Mouse (Mus musculus) heart, embryonic 13.5 days (tissue): ENCODE measurements around the gene Lrrc25. TPM values are rescaled to one million over a fixed set of nuclear protein-coding genes. Genes with fewer than 3 reads are reported as not detected.

Experiments used
- ATAC-seq: fragments of 200-750 bp; cut with Nextera tagmentation; 2 replicates; pipeline ENCODE4 v1.8.0; 2017; ENCODE audit warnings: moderate TSS enrichment; ENCODE audit not compliant: insufficient number of reproducible peaks, low FRiP score, low TSS enrichment; ENCODE audit errors: extremely low read depth
- H3K27ac ChIP-seq: fragments of 300-500 bp; sonication (generic); replicated peaks from 2 replicates; pipeline ENCODE4 v1.5.1; 2015; ENCODE audit warnings: moderate library complexity, mild to moderate bottlenecking, inconsistent platforms
- H3K27me3 ChIP-seq: fragments of 300-500 bp; sonication (generic); replicated peaks from 2 replicates; pipeline ENCODE4 v1.6.1; 2015; ENCODE audit warnings: mild to moderate bottlenecking, inconsistent platforms
- H3K36me3 ChIP-seq: fragments of 300-500 bp; sonication (generic); 2 replicates; pipeline ENCODE4 v1.6.1; 2015; ENCODE audit warnings: mild to moderate bottlenecking, inconsistent platforms
- H3K4me1 ChIP-seq: fragments of 300-500 bp; sonication (generic); 2 replicates; pipeline ENCODE4 v1.6.1; 2015; ENCODE audit warnings: inconsistent platforms
- H3K4me2 ChIP-seq: fragments of 300-500 bp; sonication (generic); 2 replicates; pipeline ENCODE4 v1.6.1; 2015; ENCODE audit warnings: inconsistent platforms, mild to moderate bottlenecking, moderate library complexity
- H3K4me3 ChIP-seq: fragments of 300-500 bp; sonication (generic); 2 replicates; pipeline ENCODE4 v1.5.1; 2015; ENCODE audit warnings: moderate library complexity, mild to moderate bottlenecking, inconsistent platforms
- H3K9ac ChIP-seq: fragments of 300-500 bp; sonication (generic); 2 replicates; pipeline ENCODE4 v1.6.1; 2015; ENCODE audit warnings: inconsistent platforms, mild to moderate bottlenecking, moderate library complexity
- H3K9me3 ChIP-seq: fragments of 300-500 bp; sonication (generic); 2 replicates; pipeline ENCODE4 v1.6.1; 2016; ENCODE audit warnings: inconsistent platforms
- WGBS: fragments of 180-500 bp; shearing (Covaris S2); methylation state at CpG from one replicate; pipeline ENCODE4 v1.1.7; 2015; ENCODE audit warnings: mixed read lengths; 5-methylcytosine and 5-hydroxymethylcytosine counted together
- polyA plus RNA-seq: library from polyadenylated mRNA; unstranded; fragments of >200 nt; fragmentation: Nextera tagmentation; extraction: Ambion mirVana; gene quantifications from 2 replicates; pipeline ENCODE4 v1.2.1, GENCODE M21; 2015

Lrrc25 gene
- polyA plus RNA-seq, 1 experiment from 2014 or later: 2.7 TPM

- no peak for ATAC-seq
- H3K9me3 ChIP-seq: no peaks in the 10 kb centered on the region
- H3K9ac ChIP-seq: peak within 1 kb of the TSS; percentile 96
- peak within 1 kb of the TSS; percentile 99 for H3K4me2 ChIP-seq
- peak within 1 kb of the TSS; percentile 99 for H3K27ac ChIP-seq
- H3K4me1 ChIP-seq: peaks cover 46% of the 10 kb centered on the region
- 4% methylated on average over 26 of the region's 26 CpGs for WGBS
- H3K36me3 ChIP-seq: no peaks in the 10 kb centered on the region
- no peaks in the 10 kb centered on the region for H3K27me3 ChIP-seq
- H3K4me3 ChIP-seq: peak within 1 kb of the TSS; percentile 87
Measured at GRCm38 (mm10) chr8:70608749-70609367, 7.1 kb upstream of the Lrrc25 start, which contains the start of gene Ssbp4. Gene Ssbp4, minus strand, starts transcription at chr8:70608872.

DNA sequence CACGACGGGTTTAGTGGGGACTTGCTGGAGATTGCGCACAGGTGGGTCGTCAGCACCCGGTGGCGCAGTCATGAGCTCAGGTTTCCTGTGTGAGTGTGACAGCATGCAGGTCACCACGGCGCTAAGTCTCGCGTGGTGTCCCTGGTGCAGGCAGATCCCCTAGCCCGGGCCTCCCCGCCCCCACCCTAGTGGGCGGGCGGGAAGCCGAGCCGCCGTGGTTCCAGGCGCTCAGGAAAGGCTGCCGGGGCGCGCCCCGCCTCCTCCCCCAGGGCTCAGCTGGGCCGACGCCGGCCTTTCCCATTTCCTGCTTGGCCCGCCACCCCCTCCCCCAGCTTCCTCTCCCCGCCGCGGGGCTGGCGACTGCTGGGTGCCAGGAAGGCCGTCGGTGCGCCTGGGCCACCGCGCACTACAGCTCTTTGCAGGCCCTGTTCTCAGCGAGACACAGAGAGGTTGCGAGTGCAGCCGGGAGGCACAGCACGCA lies 6.5 kb upstream of the Lrrc25 start:
- Histone ChIP-seq H3K4me2 (peak overlapping the region; percentile 99), H3K9ac (peak overlapping the region; percentile 96), H3K27me3 (no peaks in the 10 kb centered on the region), H3K36me3 (no peaks in the 10 kb centered on the region), H3K9me3 (no peaks in the 10 kb centered on the region), H3K4me3 (peak overlapping the region; percentile 87), H3K4me1 (peaks cover 46% of the 10 kb centered on the region), H3K27ac (peak overlapping the region; percentile 99)
- ATAC-seq: peak; percentile 50
- WGBS: 2% methylated on average over 26 of the region's 39 CpGs

DNA sequence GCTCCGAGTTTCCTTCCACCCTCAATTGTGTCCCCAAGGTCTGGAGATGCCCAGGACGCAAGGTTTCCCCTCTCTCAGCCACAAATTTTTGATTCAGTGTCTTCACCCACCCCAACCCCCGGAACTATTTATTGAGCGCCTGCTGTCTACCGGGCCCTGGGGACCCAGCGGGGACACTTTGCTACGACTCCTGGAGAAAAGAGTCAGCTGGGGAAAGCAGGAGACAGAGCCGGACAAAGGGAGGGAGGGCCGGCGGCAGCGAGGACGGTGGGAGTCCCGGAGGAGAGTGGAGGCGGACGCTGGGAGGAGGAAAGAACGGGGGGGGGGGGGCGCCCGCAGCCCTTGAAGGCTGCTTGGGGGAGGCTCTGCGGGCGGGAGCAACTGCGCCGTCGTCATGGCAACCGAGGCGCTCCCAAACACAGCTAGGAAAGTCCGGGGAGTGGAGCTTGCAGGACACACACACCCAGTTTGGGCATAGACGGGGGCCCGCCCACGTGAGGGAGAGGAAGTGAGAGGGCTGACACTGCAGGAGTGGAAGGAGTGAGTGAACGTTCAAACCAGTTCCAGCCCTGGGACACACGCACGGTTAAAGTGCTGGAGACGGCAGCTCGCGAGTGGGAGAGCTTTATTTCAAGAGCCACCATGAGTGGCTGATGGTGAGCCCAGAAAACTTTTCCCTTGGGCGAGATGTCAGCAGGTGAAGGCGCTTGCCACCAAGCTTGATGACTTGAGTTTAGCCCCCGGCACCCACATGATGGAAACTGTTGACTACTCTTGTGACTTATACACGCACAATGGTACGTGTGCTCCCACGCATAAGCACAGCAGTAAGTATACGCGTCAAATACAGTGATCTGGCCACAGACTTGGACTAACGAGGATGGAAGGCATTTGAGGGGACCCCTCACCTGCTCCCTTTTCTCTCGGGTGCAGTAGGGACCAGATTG lies 5.8 kb upstream of the Lrrc25 start:
- Histone ChIP-seq H3K4me2 (peak overlapping the region; percentile 99), H3K9me3 (no peaks in the 10 kb centered on the region), H3K4me1 (peaks cover 46% of the 10 kb centered on the region), H3K36me3 (no peaks in the 10 kb centered on the region), H3K27ac (peak overlapping the region; percentile 99), H3K9ac (peak overlapping the region; percentile 96), H3K4me3 (peak overlapping the region; percentile 87), H3K27me3 (no peaks in the 10 kb centered on the region)
- peak; percentile 43 for ATAC-seq
- under 1% methylated on average over 44 of the region's 45 CpGs for WGBS

DNA sequence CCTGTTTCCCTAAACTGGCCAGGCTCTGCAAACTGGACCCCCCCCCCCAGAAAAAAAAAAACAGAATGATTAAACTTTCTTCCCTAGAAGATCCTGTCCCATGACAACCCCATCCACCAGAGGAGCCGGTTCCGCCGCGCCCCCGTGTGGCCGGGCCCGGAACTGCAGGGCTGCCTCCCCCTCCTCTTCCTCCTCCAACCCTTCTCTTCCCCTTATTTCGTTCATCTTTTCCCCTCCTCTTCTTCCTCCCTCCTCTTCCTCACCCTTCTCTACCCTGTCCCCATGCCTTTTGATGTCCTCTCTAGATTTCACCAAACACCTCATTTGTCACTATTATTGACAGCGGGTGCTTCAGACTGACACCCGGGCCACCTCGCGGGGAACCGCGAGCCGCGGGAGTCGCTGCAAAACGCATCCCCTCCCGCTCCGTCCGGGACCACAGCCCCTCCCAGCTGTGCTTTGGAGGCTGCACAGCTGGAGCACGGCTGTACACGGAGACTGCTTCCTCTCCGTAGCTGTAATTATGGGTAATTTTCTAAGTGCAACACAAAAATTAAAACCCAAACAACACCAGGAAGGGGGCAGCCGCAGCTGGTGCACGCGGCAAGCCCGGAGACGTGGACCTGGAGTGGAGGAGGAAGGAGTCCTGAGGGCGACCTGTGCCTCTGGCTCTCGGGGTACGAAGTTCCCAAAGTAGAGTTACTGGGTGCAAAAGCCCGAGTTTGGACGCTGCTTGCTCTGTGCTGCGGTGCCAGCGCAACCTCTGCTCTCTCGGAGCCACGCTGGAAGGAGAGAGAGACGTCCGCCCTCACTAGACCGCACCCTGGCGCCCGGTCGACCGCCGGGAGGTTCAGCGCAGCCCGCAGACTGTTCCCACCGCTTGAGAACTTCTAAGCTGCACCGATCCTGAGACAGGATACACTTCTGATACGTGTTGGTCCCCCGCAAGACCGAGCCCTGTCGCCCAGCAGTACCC lies 4.9 kb upstream of the Lrrc25 start:
- no peaks in the 10 kb centered on the region for H3K36me3 ChIP-seq
- ATAC-seq: no peak
- WGBS: under 1% methylated on average over 54 of the region's 54 CpGs
- H3K4me3 ChIP-seq: peak overlapping the region; percentile 87
- peak overlapping the region; percentile 83 for H3K9ac ChIP-seq
- H3K27me3 ChIP-seq: no peaks in the 10 kb centered on the region
- no peaks in the 10 kb centered on the region for H3K9me3 ChIP-seq
- H3K27ac ChIP-seq: peak overlapping the region; percentile 99
- peak overlapping the region; percentile 99 for H3K4me2 ChIP-seq
- H3K4me1 ChIP-seq: peaks cover 42% of the 10 kb centered on the region

- Histone ChIP-seq H3K4me1 (peaks cover 40% of the 10 kb centered on the region), H3K9ac (peak overlapping the region; percentile 83), H3K9me3 (no peaks in the 10 kb centered on the region), H3K27me3 (no peaks in the 10 kb centered on the region), H3K36me3 (no peaks in the 10 kb centered on the region), H3K27ac (peak overlapping the region; percentile 74), H3K4me2 (peak overlapping the region; percentile 99), H3K4me3 (peak overlapping the region; percentile 87)
- no peak for ATAC-seq
- 1% methylated on average over 6 of the region's 6 CpGs for WGBS
Measured at GRCm38 (mm10) chr8:70611849-70612248, 4.1 kb upstream of the Lrrc25 start.

DNA sequence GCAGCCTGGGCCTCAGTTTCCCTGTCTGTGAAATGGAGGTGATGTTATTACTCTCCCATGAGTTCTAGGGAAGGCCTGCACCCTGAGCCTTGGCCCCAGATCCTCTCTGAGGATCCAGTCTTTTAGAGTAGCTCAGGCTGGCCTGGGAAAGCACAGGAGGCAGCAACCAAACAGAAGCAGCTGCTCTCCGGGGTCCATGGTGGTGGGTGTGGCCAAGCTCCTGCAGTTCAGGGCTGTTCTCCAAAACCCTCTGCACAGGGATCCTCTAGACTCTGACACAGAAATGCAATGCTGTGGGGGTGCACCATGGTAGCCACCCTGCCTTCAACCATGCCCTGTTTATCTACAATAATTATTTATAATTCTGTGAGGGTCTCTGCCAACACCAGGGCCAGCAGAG lies 2.2 kb upstream of the Lrrc25 start:
- no peak overlapping the region for H3K4me3 ChIP-seq
- H3K9ac ChIP-seq: no peak overlapping the region
- no peaks in the 10 kb centered on the region for H3K36me3 ChIP-seq
- H3K27ac ChIP-seq: no peak overlapping the region
- ATAC-seq: no peak
- peaks cover 27% of the 10 kb centered on the region for H3K4me1 ChIP-seq
- H3K9me3 ChIP-seq: no peaks in the 10 kb centered on the region
- 24% methylated on average over 1 of the region's 1 CpGs for WGBS
- H3K27me3 ChIP-seq: no peaks in the 10 kb centered on the region
- no peak overlapping the region for H3K4me2 ChIP-seq

DNA sequence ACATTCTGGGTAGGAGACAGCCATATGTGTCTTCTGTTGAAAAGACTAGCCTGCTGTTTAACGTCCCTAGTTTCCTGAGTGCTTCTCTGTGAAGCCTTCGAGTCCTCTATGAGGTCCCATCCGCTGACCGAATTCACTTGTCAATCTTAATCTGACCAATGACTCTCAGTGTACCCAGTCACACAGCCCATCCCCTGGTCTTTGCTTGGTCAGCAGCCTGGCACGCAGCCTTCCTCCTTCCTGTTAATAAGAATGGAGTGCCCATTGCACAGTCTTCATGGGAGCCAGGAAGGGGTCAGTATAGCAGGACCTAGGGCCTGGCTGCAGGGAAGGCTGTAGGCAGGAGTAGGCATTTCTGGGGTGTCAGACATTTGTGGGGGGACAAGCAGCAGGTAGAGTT lies 1.5 kb upstream of the Lrrc25 start:
- Histone ChIP-seq H3K4me1 (peaks cover 20% of the 10 kb centered on the region), H3K4me2 (no peak overlapping the region), H3K27me3 (no peaks in the 10 kb centered on the region), H3K9me3 (no peaks in the 10 kb centered on the region), H3K4me3 (no peak overlapping the region), H3K27ac (no peak overlapping the region), H3K36me3 (no peaks in the 10 kb centered on the region), H3K9ac (no peak overlapping the region)
- no peak for ATAC-seq
- 79% methylated on average over 5 of the region's 5 CpGs for WGBS

DNA sequence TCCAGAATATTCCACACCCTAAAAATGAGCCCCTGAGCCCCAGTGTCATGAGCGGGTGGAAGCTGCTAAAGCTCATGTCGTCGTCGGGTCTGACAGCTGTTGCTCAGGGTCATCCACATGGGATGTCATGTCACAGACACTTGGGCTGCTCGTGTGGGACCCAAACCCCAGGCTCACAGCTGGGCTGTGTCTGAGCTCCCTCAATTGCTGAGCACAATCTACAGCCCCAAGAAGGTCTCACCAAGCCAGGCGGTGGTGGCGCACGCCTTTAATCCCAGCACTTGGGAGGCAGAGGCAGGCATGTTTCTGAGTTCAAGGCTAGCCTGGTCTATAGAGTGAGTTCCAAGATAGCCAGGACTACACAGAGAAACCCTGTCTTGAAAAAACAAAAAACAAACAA lies 674 bp upstream of the Lrrc25 start:
- Histone ChIP-seq H3K4me3 (no peak overlapping the region), H3K36me3 (no peaks in the 10 kb centered on the region), H3K4me2 (no peak overlapping the region), H3K4me1 (peaks cover 13% of the 10 kb centered on the region), H3K27me3 (peaks cover 2% of the 10 kb centered on the region), H3K27ac (no peak overlapping the region), H3K9me3 (no peaks in the 10 kb centered on the region), H3K9ac (no peak overlapping the region)
- ATAC-seq: no peak
- WGBS: 78% methylated on average over 8 of the region's 8 CpGs

DNA sequence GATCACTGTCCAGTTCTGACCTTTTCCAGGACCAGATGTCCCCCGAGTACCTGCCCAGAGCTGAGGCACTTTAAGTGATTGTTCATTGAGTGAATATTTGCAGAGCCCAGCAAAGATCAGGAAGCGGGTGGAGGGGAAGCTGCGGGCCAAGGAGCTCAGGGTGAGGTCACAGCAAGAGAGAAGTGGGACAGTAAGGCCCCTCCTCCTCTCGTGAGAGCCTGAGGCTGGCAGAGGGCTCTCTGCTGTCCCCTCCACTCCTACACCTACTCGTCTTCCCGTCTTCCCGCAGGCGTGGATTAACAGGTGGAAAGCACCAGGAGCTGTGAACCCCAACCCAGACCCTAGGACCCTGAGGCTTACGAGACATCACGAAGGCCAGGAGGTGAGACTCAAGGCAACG lies 690 bp downstream of the Lrrc25 start:
- no peak for ATAC-seq

DNA sequence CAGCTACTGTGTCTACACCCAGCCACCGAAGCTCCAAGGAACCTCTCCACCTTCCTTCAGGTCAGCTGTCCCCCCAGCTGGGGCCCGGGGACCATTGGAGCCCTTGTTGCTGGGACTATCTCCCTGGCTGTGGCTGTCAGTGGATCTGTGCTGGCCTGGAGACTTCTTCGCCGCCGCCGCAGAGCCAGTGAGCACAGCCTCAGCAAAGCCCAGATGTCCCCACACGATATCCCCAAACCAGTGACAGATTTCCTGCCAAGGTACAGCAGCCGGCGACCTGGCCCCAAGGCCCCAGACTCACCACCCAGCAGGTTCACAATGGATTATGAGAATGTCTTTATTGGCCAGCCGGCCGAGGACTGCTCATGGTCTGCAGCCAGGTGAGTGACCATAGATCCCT lies 2.0 kb downstream of the Lrrc25 start:
- Histone ChIP-seq H3K27me3 (peaks cover 25% of the 10 kb centered on the region), H3K4me1 (peaks cover 9% of the 10 kb centered on the region; the same call in 1 of the 2 replicates), H3K9me3 (no peaks in the 10 kb centered on the region), H3K36me3 (no peaks in the 10 kb centered on the region), H3K4me3 (0 out of 2 replicates have a peak overlapping the region, but pooled peaks have one; percentile 1), H3K9ac (peak overlapping the region; percentile 30; the same call in 1 of the 2 replicates), H3K27ac (no peak overlapping the region), H3K4me2 (no peak overlapping the region)
- WGBS: 69% methylated on average over 11 of the region's 11 CpGs
- ATAC-seq: no peak

More for the DNA sequence above, 690 bp downstream of the Lrrc25 start:
- no peak overlapping the region for H3K4me3 ChIP-seq
- H3K36me3 ChIP-seq: no peaks in the 10 kb centered on the region
- H3K9me3 ChIP-seq: no peaks in the 10 kb centered on the region
- no peak overlapping the region for H3K9ac ChIP-seq
- H3K27me3 ChIP-seq: peaks cover 15% of the 10 kb centered on the region
- no peak overlapping the region for H3K4me2 ChIP-seq
- peaks cover 11% of the 10 kb centered on the region for H3K4me1 ChIP-seq
- 53% methylated on average over 11 of the region's 11 CpGs for WGBS
- H3K27ac ChIP-seq: no peak overlapping the region
